Mouse (Mus musculus) adrenal gland, postnatal 14 days (tissue): Measurements from ENCODE around the gene Sel1l3. TPM values are rescaled to one million over a fixed set of nuclear protein-coding genes. Genes with fewer than 3 reads are reported as not detected.

ENCODE experiments used
- DNase-seq: peaks from one replicate; pipeline ENCODE4 v3.0.0; 2021; ENCODE audit warnings: mixed read lengths
- total RNA-seq: library from RNA; stranded (reverse); gene quantifications from 2 replicates; pipeline ENCODE4 v1.2.3, GENCODE M21; 2021

The Sel1l3 gene
- total RNA-seq, 1 experiment from 2014 or later: 2.9 TPM

DNA sequence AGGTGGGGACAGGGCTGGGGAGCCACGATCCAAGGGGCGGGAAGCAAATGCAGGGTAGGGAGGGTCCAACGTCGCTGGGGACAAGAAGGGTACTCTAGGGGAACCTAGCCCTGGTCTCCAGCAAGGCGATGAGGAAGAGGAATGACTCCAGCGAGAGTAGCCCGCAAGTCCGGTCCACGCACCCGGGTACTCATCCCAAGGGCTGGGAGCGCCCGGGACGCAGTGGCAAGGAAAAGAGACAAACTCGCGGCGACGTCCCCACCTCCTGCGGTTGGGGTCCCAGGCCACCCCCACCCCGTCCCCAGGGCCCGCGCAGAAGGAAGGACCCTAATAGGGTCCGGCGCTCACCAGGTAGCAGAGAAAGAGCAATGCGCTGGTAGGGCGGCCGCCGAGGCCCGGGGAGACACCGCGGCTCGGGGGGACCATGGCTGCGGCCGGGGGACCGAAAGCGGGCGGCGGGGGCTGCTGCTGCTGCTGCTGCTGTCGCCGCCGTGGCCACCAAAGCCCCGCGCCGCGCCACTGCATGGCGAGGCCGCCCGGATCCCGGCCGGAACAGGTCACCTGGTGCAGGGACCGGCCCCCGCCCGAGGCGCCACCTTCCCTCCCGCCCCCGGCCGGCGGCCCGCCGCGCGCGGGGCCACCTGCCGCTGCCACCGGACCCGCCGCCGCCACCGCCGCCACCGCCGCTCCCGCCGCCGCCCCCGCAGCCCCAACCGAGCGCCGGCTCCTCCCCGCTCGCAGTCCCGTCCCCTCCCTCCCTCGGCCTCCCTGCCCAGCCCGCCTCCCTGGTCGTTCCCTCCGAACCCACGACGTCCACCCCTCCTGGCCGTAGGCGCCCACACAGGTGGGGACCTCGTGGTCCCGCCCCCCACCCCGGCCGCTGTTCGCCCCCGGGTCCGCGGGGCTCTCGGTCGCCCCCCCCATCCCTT is 681 bp downstream of the Sel1l3 start:
- peak; percentile 59 for DNase-seq

DNA sequence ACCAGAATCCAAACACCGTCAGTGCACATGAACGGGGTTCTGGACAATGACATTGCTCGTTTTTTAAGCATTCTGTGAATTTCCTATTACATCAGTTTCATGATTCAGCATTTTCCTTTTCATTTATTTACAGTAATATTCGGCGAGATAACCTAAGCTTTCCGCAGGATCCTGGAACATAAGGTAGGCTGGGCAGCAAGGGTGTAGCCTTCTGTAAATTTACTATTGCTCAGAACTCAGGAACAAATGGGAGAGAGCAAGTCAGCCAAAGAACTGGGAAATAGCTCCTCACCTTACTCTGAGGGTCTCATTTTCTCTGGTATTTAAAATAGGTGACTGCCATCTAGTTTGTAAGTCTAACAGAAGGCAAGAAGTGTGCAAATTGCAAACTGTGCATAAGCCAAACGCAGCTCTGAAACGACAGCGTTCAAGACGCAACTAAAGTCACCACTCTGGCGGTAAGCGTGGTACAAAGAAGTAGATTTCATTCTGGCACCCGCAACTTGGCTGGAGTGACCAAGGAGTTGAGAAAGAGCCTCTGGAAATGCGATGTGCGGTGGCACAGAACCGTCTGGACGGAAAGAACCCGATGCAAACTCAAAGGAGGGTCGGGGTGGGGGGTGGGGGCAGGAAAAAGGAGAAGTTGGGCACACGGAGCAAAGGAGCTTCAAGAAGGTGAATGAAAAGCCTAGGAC is 1.5 kb downstream of the Sel1l3 start:
- DNase-seq: no peak

- no peak for DNase-seq
Measured at GRCm38 (mm10) chr5:53211241-53211640, 2.5 kb downstream of the Sel1l3 start.

- no peak for DNase-seq
Measured at GRCm38 (mm10) chr5:53210481-53210880, 3.2 kb downstream of the Sel1l3 start.

- no peak for DNase-seq
Measured at GRCm38 (mm10) chr5:53209773-53210172, 4.0 kb downstream of the Sel1l3 start.

DNA sequence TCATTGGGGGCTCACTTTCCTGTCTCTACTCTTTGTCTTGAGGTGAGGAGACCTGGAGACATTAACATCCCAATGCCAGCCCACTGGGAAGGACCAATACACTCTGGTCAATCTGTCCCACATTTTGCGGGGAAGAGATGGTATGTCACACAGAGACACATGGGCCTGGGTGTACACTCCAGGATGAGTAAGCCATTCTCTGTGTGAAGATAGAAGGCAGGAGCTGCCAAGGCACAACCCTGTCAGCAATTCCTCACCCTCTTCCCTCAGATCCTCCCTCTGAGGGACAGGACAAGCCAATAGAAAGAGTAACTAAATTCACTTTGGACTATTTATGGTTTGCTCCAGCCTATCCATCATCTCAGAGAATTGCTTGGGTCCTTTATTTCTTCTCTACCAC is 5.0 kb downstream of the Sel1l3 start:
- DNase-seq: no peak

DNA sequence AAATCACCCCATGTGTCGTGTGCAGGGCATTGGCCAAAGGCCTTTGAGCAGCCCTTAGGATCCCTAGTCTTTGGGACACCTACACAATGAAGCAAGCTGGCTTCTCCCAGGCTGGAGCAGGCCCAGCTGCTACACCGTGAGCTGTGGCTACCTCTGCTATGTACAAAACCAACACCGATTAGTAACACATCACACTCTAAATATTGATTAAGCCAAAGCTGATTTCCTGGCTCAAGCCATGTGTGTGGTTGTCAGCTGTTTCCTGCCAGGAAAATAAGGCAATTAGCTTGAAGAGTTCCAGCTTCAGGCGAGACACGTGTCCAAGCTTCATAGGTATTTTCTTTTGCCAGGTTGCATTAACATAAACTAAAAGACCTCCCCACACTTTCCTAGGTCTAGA is 7.2 kb downstream of the Sel1l3 start:
- no peak for DNase-seq

DNA sequence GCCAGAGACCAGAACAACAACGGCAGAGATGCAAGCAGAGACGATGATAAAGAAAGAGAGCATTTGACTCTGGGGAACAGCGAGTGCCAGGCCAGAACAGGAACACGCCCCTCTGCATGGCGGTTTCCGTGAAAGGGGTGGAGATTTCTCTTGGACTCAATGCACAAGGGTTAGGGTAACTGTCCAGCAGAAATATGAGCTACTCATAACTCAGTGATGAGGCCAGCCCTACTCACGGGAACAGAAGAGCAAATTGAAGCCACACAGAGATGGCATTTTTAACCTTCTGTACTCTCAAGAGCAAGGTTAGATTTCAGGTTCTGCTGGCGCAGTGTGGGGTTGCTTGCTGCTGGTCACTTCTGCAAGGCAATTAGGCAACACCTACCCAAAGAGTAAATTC is 11.0 kb downstream of the Sel1l3 start:
- DNase-seq: no peak

DNA sequence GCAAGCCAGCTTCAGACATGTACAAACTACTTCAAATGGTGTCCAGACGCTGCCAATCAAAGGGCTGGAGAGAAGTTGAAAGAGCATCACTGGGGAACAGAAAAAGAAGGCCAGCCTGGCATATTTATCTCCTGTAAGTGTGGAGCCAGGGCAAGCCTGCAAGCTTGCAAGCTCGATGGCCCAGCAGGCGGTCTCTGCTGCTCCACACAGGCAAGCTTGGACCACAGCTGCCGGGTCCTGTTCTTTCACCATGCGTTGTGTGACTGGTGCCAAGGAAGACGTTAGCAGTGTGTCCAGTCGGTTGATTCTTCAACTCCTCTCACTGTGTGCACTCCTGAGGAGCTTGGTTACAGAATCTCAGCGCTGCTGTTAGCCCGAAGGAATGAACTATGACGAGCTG is 12.9 kb downstream of the Sel1l3 start:
- no peak for DNase-seq

- no peak for DNase-seq
Measured at GRCm38 (mm10) chr5:53198408-53198807, 15.3 kb downstream of the Sel1l3 start.

GRCm38 (mm10) chr5:53196387-53197088 is 17.2 kb downstream of the Sel1l3 start:
- DNase-seq: no peak

- no peak for DNase-seq
Measured at GRCm38 (mm10) chr5:53194841-53195240, 18.9 kb downstream of the Sel1l3 start.

DNA sequence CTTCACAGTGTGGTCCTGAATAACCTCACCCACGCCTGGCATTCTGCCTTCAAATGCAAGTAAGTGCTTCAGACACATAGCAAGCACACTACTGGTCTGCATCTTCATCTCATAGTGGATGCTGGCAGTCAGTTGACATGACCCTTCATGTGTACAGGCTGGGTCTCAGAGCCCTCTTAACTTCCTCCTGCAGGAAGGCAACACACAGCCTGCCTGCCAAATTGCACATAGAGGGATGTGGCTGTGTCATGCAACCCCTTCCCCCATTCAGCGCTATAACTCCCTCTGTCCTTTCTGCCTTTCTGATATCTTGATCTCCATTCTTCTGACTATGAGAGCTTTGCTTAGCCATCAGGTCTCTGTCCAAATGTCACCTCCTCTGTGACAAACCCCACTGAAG is 19.3 kb downstream of the Sel1l3 start:
- DNase-seq: no peak

DNA sequence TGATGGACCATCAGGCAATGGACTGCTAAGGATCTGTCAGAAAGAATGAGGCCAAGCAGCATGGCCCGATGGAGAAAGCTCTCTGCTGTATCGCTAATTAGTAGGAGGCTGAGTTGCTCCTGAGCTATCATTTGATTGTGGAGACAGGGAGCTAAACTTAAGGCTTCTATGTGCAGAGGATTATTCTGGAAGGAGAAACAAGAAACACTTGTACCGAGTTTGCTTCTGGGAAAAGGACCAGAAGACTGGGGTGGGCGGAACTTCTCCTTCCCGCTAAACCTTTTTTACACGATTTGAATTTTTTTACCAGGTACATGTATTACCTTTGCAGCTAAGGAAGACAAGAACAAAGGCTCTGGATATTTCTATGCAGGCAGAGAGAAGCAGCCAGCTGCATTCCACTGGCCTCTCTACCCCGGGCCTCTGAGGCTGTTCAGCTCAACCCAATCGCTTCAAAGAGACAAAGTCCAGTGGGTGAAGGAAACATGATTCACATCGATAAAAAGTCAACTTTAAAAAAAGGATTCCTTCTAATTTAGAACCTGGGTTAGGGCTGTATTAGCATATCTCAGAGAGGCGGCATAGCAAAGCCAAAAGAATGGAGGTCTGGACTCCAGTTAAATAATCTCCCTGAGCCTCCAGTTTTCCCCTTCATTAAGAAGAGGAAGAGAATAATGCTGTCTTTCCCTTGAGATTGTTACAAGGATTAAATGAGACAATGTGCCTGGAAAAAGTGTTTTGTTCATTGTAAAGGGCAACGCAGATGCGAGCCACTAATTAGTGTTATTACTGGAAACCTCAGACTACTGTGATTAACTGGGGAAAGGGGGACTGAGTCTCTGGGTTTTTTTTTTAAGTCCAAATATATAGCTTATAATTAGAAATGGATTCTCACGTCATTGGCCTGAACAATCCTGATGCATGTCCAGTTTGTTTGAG is 20.4 kb downstream of the Sel1l3 start:
- no peak for DNase-seq

- DNase-seq: no peak
Measured at GRCm38 (mm10) chr5:53188608-53189007, 25.1 kb downstream of the Sel1l3 start.

- peak; percentile 58 for DNase-seq
Measured at GRCm38 (mm10) chr5:53187245-53187644, 26.5 kb downstream of the Sel1l3 start.

DNA sequence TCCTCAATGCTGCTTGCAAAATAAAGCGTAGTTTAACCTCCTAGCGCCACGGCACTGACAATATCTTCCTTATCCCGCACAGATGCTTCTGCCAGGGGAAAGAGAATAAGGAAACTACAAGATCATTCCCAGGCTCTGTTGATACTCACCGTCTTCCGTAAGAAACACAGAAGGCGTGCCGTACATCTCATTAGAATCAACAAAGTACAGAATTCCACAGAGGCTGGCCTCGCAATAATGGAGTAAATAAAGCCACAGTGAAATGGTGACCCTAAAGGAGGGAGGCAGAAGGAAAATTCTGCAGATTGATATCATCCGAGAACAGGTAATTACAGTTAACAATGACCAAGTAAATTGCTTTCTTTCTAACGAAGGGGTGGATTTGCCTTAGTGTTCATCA is 27.9 kb downstream of the Sel1l3 start:
- DNase-seq: no peak

DNA sequence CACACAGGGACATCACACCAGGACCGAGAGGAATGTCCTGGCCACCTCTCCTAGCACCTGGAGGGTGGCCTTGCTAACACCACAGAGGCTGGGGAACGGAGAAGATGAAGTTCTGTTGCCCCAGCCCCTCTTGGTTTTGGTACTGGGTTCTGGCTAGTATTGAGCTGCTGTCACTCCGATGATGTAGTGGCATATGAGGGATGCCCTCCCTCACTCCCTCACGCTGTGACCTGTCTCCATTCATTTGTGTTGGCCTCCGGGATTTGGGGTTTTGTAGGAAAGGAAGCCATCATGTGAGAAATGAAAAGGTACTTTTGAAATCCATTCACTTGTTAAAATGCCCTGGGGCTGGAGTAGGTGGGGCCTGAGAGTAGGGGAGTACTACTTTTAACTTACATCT is 33.8 kb downstream of the Sel1l3 start:
- no peak for DNase-seq

DNA sequence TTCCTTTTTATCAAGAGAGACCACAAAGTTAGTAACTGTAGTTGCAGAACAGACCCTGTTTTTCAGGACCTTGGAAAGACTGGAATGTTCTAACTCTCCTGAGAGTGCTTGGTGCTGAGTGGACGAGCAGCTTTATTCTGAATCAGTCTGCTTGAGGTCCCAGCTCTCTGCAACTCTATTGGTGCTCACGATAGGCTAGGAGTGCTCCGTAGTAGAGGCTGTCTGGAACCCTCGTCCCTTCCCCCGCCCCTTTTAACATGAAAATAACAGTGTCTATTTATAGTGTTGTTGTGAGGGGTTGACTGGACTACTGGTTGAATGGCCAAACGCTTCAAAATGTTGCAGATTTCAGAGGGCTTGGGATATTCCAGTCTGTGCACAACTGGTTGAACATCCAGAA is 37.0 kb downstream of the Sel1l3 start:
- no peak for DNase-seq

- no peak for DNase-seq
Measured at GRCm38 (mm10) chr5:53176075-53176474, 37.7 kb downstream of the Sel1l3 start.

DNA sequence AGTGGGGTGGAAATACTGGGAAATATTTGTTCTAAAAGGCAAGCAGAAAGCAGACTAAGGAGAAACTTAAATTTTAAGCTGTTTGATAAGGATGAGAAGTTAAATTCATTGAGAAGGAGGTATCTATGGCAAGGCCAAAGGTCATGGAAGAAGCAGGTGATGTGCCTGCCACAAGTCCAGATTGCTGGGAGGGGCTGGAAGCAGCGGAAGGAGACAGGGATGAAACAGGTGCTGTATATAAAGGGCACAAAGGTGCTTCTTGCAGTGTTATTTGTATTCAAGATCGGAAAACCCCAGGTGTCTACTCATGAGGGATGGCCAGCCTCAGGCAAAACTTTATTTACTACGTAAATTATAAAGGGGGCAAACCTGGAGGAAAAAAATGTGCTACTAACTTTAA is 38.5 kb downstream of the Sel1l3 start:
- DNase-seq: no peak

GRCm38 (mm10) chr5:53174461-53174860 is 39.3 kb downstream of the Sel1l3 start:
- no peak for DNase-seq
